Mouse (Mus musculus): ENCODE measurements at regions not wholly inside any gene's neighbourhood (a gene's known extent, or its start where the extent isn't known, plus 50 kb on each side); places are given as distances from the start of the nearest gene placed in this dataset.

DNA sequence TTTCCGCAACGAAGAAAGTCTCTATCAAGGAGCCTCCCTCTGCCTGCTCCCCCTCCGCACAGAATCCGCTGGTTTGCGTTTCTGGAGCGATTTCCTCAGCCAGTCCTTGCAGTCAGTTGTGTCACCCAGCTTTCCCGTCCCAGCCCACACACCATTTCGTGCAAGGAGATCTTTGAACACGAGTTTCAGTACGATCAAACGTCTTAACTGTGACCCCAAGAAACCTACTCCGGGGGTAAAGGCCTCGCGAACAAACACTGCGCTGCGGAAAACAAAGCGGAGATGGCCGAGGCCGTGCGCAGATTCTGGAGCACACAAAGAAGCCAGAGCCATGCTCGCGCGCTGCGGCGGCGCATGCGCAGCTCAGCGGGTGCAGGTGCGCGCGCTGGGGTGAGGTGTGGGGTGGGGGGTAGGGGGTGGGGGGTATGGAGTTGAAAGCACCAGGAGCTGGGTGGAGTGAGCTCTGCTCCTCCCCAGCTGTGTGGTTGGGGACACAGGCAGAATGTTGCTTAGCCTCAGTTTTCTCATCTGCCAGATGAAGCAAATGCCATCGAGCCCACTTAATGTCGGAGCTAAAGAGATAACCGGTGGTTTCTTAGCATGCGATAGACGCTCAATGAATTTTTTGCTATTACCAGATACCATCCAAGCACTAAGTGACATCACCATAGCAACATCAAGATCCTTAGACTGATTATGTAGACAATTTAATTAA is 52.8 kb upstream of the Nfe2l3 start:
- intact Hi-C loops (cut with DNase I) = loop anchor here (5.0 to 10.0 kb wide), 4 partner anchors 95 to 845 kb away; partner anchors contain the start of genes Cbx3 and Hoxa7

DNA sequence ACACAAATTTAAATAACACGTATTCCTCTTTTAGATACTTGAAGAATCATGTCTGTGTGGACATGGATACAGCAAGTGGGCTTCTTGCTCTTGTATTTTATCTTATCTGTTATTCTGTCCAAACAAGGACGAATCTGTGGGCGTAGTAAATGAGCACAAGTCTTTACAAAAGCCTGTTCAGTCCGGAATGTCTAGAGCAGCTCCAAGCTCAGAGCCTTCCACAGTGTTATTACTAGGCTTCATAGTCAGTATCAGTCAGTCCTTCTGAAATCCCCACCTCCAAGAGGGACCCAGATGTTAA is 52.2 kb upstream of the Nfe2l3 start:
- intact Hi-C loops (cut with DNase I) = loop anchor here (5.0 to 10.0 kb wide), 4 partner anchors 95 to 845 kb away; partner anchors contain the start of genes Cbx3 and Hoxa7

DNA sequence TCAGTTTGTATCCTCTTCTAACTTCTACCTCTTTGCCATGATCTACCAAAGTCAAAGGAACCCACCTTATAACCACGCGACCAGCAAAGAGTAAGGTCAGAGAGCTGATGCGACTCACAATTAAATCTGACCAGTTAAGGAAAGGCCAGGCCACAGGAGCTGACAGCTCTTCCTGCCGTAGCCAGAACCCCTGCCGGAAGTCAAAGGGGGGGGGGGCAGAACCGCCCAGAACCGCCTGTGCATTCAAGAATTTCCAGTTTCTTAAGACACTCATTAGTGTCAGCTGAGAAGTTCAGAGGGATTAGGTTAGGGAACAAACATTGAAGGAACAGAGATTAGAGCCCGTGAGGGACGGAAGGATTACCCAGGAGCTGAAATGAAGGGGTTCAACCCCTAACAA is 51.0 kb upstream of the Nfe2l3 start:
- intact Hi-C loops (cut with DNase I) = loop anchor here (5.0 to 10.0 kb wide), 4 partner anchors 93 to 843 kb away; partner anchors contain the start of genes Cbx3 and Hoxa7

Small RNA genes lying in the stretch of these regions (microRNA-seq; reads per million reads assigned to microRNA genes)
- 202 to 333 reads per million in 2 experiments for gene Mir148a
